ENCODE assay signal across 8 mouse cellular contexts in genomic region chr13:112463868-112464625, GRCm38 (mm10). TPM values are rescaled to one million over a fixed set of nuclear protein-coding genes. Genes with fewer than 3 reads are reported as not detected.
DNase-seq lines count a peak whose midpoint lies in the region; ATAC-seq lines count a peak whose summit lies in the region.

Gene Il6st (plus strand): TSS chr13:112464070.

- ATAC-seq in hindbrain, embryonic 12.5 days (ENCODE audit: low FRiP score), result peak; percentile 100

- WGBS in hindbrain, embryonic 12.5 days, result under 1% methylated on average over 69 of the region's 85 CpGs

- peaks cover 16% of the 10 kb centered on the region; the same call in 1 of the 2 replicates for H3K4me1 ChIP-seq in hindbrain, embryonic 12.5 days

- peak within 1 kb of the TSS; percentile 82 for H3K27ac ChIP-seq in hindbrain, embryonic 12.5 days

- peak; percentile 99 for DNase-seq in Muller cell, postnatal 12 days (ENCODE audit: inconsistent ontology term)
- DNase-seq in cerebellum, adult 9-11 months, result peak; percentile 96
- DNase-seq in frontal cortex, postnatal 10 days (ENCODE audit: low spot score in 2 of 2), result peak; percentile 90 to 92
- peak; percentile 91 to 95 for DNase-seq in layer of hippocampus, postnatal 14 days (ENCODE audit: low spot score in 2 of 2)
- peak; percentile 98 for DNase-seq in lung, postnatal 14 days
- DNase-seq in retina, adult 2 months (ENCODE audit: low read depth, low spot score), result peak; percentile 87
- DNase-seq in thymus, postnatal 36 days, result peak; percentile 93 to 94

- peak within 1 kb of the TSS; percentile 85 for H3K9ac ChIP-seq in hindbrain, embryonic 12.5 days

- no peaks in the 10 kb centered on the region for H3K27me3 ChIP-seq in hindbrain, embryonic 12.5 days

- H3K4me2 ChIP-seq in hindbrain, embryonic 12.5 days (replicated peaks), result peak within 1 kb of the TSS; percentile 82

- no peaks in the 10 kb centered on the region for H3K36me3 ChIP-seq in hindbrain, embryonic 12.5 days

- peak within 1 kb of the TSS; percentile 87 for H3K4me3 ChIP-seq in hindbrain, embryonic 12.5 days

- H3K9me3 ChIP-seq in hindbrain, embryonic 12.5 days (replicated peaks), result no peaks in the 10 kb centered on the region

RNA-seq across cellular contexts. Expression of gene Il6st, which starts in this region (rescaled TPM):
- polyA plus RNA-seq in hindbrain, embryonic 12.5 days (2016; fragmentation: Nextera tagmentation; extraction: Ambion mirVana), result 40.4 and 53.4 TPM in 2 replicates
- 10 to 100 TPM; 80.3 to 91.4 TPM for total RNA-seq in layer of hippocampus, postnatal 14 days (2021)

Comparison
In these comparisons a context has a peak if more than half of its experiments do, and no peak if none do; other contexts are left out.
1. Peak in every context shown above with its lines: DNase-seq, ATAC-seq, H3K4me3 ChIP-seq and H3K27ac ChIP-seq.